Mouse (Mus musculus): ENCODE results near the gene Olfr539.

GRCm38 (mm10) chr7:140706348-140706747 lies 46.6 kb downstream of the Olfr539 start:
- TF ChIP-seq CTCF (IDR thresholded peaks at IDR 0.05; ENCODE audit: low read depth) (no peak), EP300 (IDR thresholded peaks at IDR 0.05; ENCODE audit: low read depth) (no peak)
